Mouse (Mus musculus) right cerebral cortex, postnatal 4 days (tissue): ENCODE measurements around the gene Efhc2.

Experiments used
- DNase-seq: peaks from one replicate; pipeline ENCODE4 v3.0.0-alpha.2; 2022

The Efhc2 gene

DNA sequence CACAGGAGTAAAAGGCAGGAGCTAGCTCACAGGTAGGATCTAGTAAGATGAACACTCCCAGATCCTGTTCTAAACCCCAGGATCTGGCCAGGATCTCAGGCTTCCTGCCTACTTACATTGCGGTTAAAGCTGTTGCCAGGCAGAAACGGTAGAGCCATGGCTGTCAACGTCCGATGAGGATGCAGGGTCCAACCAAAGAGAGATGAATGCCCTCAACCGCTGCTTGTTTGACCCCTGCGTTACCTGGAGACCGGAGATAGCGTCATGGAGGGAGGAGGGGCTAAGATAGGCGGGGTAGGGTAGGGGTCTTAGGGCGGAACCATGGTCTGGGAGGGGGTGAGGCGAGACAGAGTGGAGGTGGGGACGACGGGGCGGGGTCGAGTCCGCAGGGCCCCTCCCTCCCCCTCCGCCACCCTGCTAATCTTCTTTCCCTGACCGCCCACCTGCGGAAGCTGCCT lies at the start of gene Efhc2:
Efhc2 (minus strand) TSS at position 243 of the 458 bp plus-strand sequence.
- DNase-seq = peak; percentile 4

DNA sequence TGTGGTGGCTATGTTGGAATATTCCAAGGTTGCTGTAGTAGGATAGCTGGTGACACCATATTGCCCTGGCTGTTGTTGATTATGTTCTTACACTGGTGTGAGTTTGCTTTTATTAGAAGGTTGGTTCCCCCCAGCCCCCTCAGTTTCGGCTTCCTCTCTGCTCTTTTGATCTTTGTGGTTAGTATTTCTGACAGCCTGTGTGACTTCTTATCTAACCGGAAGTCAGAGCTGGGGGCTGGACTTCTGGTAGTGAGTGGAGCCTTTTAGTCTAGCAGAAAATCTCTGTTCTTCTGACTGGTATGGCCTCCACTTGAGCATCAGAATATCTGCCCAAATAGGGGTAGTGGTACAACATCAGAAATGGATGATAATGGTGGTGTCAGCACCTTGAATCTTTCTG lies 45.9 kb upstream of the Efhc2 start:
- no peak for DNase-seq

DNA sequence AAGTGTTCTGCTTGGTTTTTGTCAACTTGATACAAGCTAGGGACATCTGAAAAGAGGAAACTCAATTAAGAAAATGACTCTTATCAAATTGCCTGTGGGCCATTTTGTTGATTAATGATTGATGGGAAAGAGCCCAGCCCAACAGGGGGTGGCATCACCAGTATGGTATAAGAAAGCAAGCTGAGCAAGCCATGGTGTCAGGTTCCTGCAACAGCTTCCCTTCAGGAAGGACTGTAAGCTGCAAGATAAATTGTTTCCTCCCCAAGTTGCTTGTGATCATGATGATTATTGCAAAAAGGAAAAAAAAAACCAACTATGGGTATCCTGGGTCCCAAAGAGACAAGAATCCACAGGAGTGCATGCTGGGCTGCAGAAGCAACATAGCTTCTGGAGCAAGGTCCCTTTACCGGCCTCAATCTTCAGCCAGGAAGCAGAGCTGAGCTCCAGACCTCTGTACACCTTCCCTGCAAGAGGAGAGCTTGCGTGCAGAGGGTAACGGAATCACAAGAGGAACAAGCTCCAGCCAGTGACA lies 18.8 kb downstream of the Efhc2 start:
- no peak for DNase-seq

GRCm38 (mm10) chrX:17283899-17284298 lies 35.3 kb downstream of the Efhc2 start:
- DNase-seq = no peak

- DNase-seq = no peak
These were observed 94.0 kb downstream of the Efhc2 start for GRCm38 (mm10) chrX:17225141-17225540.

DNA sequence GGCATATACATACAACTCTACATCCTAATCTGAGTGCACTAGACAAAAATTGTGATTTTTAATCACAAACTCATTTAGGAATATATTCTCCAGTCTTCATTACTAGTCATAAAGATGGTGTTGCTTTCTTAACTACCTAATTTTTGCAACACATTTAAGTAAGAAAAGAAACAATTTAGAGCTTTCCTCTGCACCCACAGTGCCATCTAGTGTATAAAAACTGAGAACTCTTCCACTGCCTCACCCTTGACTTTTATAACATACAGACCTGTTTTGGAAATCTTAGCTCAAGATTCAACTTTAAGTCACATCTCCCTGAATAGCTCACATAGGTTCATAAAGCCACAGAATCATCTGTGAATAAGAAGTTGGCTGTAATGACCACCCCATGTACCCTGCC lies 101.7 kb downstream of the Efhc2 start:
- no peak for DNase-seq

GRCm38 (mm10) chrX:17213515-17213914 lies 105.7 kb downstream of the Efhc2 start:
- DNase-seq = no peak

DNA sequence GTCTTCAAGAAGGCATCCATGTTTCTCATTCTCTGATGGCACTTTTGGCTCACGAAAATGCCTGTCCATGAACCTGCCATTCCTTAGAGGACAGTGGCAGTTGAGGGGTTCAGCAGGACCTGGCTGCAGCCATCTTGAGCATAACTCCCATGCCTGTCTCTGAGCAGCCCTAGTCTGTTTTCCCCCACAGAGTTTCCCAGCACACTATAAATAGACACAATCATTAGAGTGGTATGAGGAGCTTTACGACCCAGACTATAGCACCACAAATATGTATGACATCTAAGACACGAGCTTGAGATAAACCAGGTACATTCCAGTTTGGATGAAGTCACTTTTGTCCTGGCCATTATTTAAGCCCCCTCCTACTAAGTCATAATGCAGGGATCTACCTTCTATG lies 143.4 kb downstream of the Efhc2 start:
- no peak for DNase-seq

GRCm38 (mm10) chrX:17165638-17166037 lies 153.5 kb downstream of the Efhc2 start:
- no peak for DNase-seq
